Comparison of ENCODE assay signal across 28 mouse cellular contexts in genomic region chr16:78688251-78688650, GRCm38 (mm10).
DNase-seq lines count a peak whose midpoint lies in the region; ATAC-seq and TF ChIP-seq lines count a peak whose summit lies in the region.
"Had no signal": no experiment of that assay in that cellular context is flagged by ENCODE, and none has a peak within 500 bp of the region (broad histone marks: within the 10 kb centered on the region; RNA-seq: fewer than 3 reads in every experiment).

No protein-coding gene starts in this region.

- H3K27me3 ChIP-seq in embryonic facial prominence, embryonic 15.5 days: no peaks in the 10 kb centered on the region
- H3K27me3 ChIP-seq in limb, embryonic 13.5 days: no peaks in the 10 kb centered on the region
- no peaks in the 10 kb centered on the region; the same call in 1 of the 2 replicates for H3K27me3 ChIP-seq in cerebellum, adult 2 months (ENCODE audit: control insufficient read depth, insufficient read depth, low read length)
- H3K27me3 ChIP-seq: hindbrain, embryonic 13.5 days; liver, embryonic 12.5 days; neural tube, embryonic 13.5 days had no signal

- no peak overlapping the region for H3K9ac ChIP-seq in embryonic facial prominence, embryonic 15.5 days
- no peak overlapping the region for H3K9ac ChIP-seq in limb, embryonic 13.5 days
- H3K9ac ChIP-seq: hindbrain, embryonic 13.5 days; liver, embryonic 12.5 days; liver, postnatal 0 days; neural tube, embryonic 13.5 days had no signal

- peaks cover 6% of the 10 kb centered on the region for H3K4me1 ChIP-seq in embryonic facial prominence, embryonic 15.5 days
- H3K4me1 ChIP-seq in limb, embryonic 13.5 days: peaks cover 11% of the 10 kb centered on the region
- no peaks in the 10 kb centered on the region for H3K4me1 ChIP-seq in cerebellum, adult 2 months (ENCODE audit: control insufficient read depth, insufficient read depth, low read length)
- H3K4me1 ChIP-seq: hindbrain, embryonic 13.5 days; liver, embryonic 12.5 days; neural tube, embryonic 13.5 days had no signal

- no peak overlapping the region for H3K4me2 ChIP-seq in embryonic facial prominence, embryonic 15.5 days (replicated peaks)
- H3K4me2 ChIP-seq in limb, embryonic 13.5 days (replicated peaks): no peak overlapping the region
- H3K4me2 ChIP-seq: hindbrain, embryonic 13.5 days; liver, embryonic 12.5 days; midbrain, embryonic 11.5 days; neural tube, embryonic 13.5 days had no signal

- no peak for TF ChIP-seq POLR2A in cerebellum, adult 2 months (IDR thresholded peaks at IDR 0.05; ENCODE audit: borderline replicate concordance, insufficient read depth, low read length)

- DNase-seq in gastrocnemius, adult 2 months: no peak
- no peak for DNase-seq in gastrocnemius, postnatal 10 days
- peak; percentile 12 for DNase-seq in embryo, embryonic 11 days
- DNase-seq in cerebellum, adult 2 months: no peak
- DNase-seq in urinary bladder, adult 2 months (ENCODE audit: low spot score): no peak
- DNase-seq in right cerebral cortex, postnatal 10 days (ENCODE audit: low spot score in 2 of 2): no peak
- DNase-seq: adrenal gland, adult 2 months; adrenal gland, postnatal 36 days; cerebellum, adult 18-20 months; cerebellum, postnatal 14 days; heart, postnatal 36 days; kidney, adult 18-20 months; kidney, postnatal 4 days; liver, postnatal 0 days; lung, postnatal 36 days; right cerebral cortex, postnatal 14 days; thymus, adult 2 months; thymus, postnatal 4 days had no signal

- TF ChIP-seq CTCF in gastrocnemius, adult 2 months (IDR thresholded peaks at IDR 0.05): no peak
- no peak for TF ChIP-seq CTCF in cerebellum, adult 2 months (IDR thresholded peaks at IDR 0.05; ENCODE audit: borderline replicate concordance, insufficient read depth, low read depth, low read length)

- intact Hi-C loops in gastrocnemius, adult 2 months (cut with DNase I): no loop called here

- H3K36me3 ChIP-seq in embryonic facial prominence, embryonic 15.5 days: no peaks in the 10 kb centered on the region
- H3K36me3 ChIP-seq in limb, embryonic 13.5 days: no peaks in the 10 kb centered on the region
- H3K36me3 ChIP-seq: heart, embryonic 10.5 days; hindbrain, embryonic 13.5 days; liver, embryonic 12.5 days; neural tube, embryonic 13.5 days had no signal

- peak overlapping the region; percentile 35; the same call in 1 of the 2 replicates for H3K27ac ChIP-seq in gastrocnemius, adult 2 months
- H3K27ac ChIP-seq in embryonic facial prominence, embryonic 15.5 days (replicated peaks): 0 out of 2 replicates have a peak overlapping the region, but pooled peaks have one; percentile 45
- peak overlapping the region; percentile 48; the same call in 1 of the 2 replicates for H3K27ac ChIP-seq in limb, embryonic 13.5 days
- H3K27ac ChIP-seq in cerebellum, adult 2 months (ENCODE audit: insufficient read depth, low read length): no peak overlapping the region
- H3K27ac ChIP-seq: heart, embryonic 10.5 days; hindbrain, embryonic 13.5 days; liver, embryonic 12.5 days; neural tube, embryonic 13.5 days had no signal

- no peak for ATAC-seq in embryonic facial prominence, embryonic 15.5 days (ENCODE audit: insufficient number of reproducible peaks, low FRiP score, low TSS enrichment, low read depth)
- peak; percentile 75 for ATAC-seq in limb, embryonic 13.5 days (ENCODE audit: low FRiP score, low read depth)
- ATAC-seq: activated CD4-positive, CD25-positive, alpha-beta regulatory T cell, adult 4 months; forebrain, embryonic 14.5 days; liver, embryonic 12.5 days; liver, postnatal 0 days; midbrain, embryonic 16.5 days had no signal

- H3K4me3 ChIP-seq in gastrocnemius, adult 2 months: no peak overlapping the region
- no peak overlapping the region for H3K4me3 ChIP-seq in embryonic facial prominence, embryonic 15.5 days (replicated peaks)
- H3K4me3 ChIP-seq in limb, embryonic 13.5 days: no peak overlapping the region
- H3K4me3 ChIP-seq in cerebellum, adult 2 months (replicated peaks; ENCODE audit: insufficient read depth, low read depth, low read length): no peak overlapping the region
- H3K4me3 ChIP-seq: heart, embryonic 10.5 days; hindbrain, embryonic 13.5 days; liver, embryonic 12.5 days; neural tube, embryonic 13.5 days had no signal

- no peaks in the 10 kb centered on the region for H3K9me3 ChIP-seq in embryonic facial prominence, embryonic 15.5 days (replicated peaks)
- no peaks in the 10 kb centered on the region for H3K9me3 ChIP-seq in limb, embryonic 13.5 days
- H3K9me3 ChIP-seq: heart, embryonic 10.5 days; hindbrain, embryonic 13.5 days; liver, embryonic 12.5 days; neural tube, embryonic 13.5 days had no signal
